Mouse (Mus musculus): ENCODE measurements at regions not wholly inside any gene's neighbourhood (a gene's known extent, or its start where the extent isn't known, plus 50 kb on each side); places are given as distances from the start of the nearest gene placed in this dataset.

- DNase-seq (ENCODE audit: low spot score in 2 of 2): no peak
Measured at GRCm38 (mm10) chr2:11118625-11119024, 53.3 kb upstream of the Prkcq start.

GRCm38 (mm10) chr2:11119301-11119700 is 52.6 kb upstream of the Prkcq start:
- DNase-seq (ENCODE audit: low spot score in 2 of 2): no peak
